Mouse (Mus musculus): Measurements from ENCODE around the gene Nsa2.
A peak's percentile ranks its signal among the peaks of the same experiment; 100 is the strongest.
"Not testable (repeated sequence)": the region's sequence is repeated elsewhere in the genome, so short reads cannot be mapped to it uniquely, and the experiment has no call there.

The Nsa2 gene

DNA sequence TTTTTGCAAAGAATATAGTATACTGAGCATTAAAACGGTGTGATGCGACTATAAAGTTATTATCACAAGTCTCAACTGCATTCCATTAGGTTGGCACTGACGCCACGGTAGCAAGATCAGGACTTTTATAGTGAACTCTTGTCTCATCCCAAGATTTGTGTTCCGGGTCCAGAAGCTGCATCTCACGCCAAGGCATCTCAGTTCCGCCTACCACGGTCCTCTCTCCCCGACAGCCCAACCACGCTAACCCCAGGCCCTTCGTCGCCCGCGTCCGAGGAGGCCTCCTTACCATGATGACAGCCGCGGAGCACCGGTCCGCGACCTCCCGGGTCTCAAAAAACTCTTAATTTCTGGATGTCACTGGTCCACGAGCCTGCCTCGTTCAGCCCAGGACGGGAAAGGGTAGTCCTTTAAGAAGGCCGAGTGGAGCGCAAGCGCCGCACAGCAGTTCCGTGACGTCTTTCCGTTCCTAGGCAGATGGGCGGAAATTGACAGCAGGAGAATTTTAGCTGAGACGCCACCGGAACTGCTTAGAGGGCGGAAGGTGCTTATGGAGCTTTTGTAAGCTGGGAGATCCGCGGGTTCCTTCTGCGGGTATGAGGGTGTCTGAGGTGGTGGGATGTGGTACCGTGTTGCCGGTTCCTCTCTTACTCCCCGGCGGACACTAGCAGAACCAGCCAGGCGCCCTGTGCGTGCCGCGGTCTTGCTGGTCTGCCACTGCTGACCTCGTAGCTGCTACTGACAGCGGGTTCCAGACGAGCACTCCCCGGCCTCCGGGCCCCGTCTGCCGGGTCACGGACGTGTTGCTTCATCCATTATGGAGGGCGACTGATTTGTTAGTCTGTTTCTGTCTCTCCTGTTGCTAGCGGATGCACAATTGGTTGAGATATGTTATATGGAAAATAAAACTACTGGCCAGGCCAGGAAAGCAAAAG, at the start of gene Nsa2, which contains the start of gene Gfm2:
Gene Nsa2, minus strand, starts transcription at position 472 of the 935 bp plus-strand sequence.
Gene Gfm2, plus strand, starts transcription at position 472 of the 935 bp plus-strand sequence.
- peak; percentile 85 for DNase-seq

DNA sequence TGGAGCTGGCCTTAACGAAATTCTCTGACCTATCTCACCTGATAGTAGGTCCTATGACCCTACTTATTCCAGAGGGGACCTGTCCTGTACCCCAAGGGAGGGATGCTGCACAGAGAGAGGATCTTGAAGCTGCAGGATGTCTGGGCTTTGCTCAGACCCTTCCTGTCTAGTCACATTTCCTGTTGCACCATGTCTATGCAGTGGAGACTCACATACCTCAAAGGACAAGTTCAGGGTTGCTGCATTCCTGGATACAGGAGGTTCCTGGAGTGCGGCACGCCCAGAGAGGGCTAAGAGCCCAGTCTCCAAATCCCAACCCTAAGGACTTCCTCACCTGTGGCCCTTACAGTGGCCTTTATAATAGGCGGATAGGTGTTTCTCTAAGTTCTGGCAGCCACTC, 48.6 kb upstream of the Nsa2 start:
- DNase-seq: no peak

DNA sequence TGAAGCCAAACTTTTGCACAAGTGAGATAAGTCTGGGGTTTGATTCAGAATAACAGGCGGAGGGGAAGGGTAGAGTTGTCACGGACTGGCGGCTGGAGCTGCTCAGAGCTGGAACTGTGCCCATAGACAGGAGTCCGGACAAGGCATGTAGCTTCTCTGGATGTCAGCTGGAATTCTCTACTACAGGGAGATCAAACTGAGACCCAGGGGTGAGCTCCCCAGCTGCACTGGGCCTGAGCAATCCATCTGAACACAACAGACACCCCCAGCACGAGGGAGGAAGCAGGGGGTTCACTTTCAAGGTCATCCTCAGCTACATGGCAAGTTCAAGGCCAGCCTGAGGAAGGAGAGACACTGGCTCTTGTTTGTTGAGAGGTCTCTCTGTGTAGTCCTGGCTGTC, 46.9 kb upstream of the Nsa2 start:
- no peak for DNase-seq

DNA sequence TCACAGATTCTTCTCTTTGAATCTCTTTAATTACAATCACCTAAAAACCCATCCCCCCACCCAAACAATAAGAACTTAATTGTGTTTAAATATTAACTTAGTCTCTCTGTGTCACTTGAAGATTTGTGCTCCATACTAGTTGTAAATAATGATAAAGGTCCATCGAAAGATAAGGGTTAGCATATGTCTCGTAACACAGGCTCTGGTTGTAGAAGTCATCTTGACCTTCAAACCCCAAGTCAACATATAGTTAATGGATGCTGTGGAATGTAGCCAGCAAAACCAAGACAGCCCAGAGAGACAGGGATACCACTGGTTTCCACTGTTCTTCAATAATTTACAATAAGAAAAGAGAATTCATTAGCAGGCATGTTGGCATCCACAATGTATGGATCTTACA, 46.4 kb upstream of the Nsa2 start:
- no peak for DNase-seq

DNA sequence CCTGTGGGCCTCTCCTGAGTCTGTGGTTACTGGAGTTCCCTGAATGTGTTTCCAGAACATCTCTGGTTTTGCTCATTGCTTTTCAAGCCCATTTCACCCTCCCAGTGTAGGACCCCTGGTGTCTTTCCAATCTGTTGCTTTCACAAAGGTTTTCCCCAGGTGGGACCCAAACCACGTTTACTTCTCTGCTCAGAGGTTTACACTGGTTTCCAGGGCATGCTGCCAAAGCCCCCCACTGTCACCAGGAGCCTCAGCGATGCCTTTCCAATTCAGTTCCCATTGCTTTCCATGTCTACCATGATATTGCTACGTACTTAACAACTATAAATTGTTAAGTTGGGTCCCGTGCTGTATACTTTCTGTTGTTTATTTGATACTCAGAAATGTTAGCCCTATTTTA, 45.1 kb upstream of the Nsa2 start:
- no peak for DNase-seq

DNA sequence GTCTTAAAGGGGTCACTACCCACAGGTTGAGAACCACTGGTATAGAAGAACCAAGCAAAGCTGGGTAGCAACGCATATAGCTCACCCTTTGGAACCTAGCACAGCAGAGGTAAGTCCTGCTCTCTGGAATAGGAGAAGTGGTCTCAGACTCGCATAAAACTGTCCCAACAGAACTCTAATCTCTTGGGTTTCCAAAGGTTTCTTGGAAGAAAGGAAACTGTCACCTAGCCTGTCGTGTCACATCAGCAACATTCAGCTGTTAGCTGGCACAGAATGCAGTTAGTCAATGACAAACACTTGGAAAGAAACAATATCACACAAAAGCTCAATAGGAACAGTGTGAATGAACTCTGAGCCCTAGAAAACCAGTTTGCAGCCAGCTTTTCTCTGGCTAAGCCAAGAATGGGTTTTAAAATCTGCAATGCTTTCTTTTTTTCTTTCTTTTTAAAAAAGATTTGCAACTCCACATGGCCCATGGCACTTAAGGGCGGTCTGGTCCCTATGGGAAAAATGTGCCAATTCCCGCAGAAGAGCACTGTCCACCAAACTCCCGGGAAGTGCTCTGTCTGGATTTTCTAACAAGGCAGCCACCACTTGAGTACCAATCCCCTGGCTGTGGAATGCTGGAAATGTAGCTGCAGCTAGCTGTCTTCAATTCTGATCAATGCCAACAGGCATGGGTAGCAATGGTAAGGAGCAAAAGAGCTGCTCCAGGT, 42.5 kb upstream of the Nsa2 start:
- no peak for DNase-seq

DNA sequence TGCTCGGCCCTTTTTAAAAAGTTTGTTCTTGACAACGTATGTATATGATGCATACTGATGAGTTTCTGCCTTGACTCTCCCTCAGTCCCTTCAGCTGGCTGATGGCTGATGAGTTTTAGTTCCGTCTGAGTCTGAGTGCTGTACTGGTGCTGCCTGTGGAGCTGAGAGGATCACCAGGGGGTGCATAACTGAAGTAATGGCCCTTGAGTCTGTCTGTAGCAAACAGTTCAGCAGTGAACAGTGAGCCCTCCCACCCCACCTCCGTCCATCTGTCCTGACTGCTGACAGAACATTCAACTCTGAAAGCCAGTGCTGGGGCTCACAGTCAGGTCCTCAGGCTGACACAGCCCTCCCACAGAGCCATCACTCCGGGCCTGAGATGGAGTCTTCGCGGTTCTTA, 41.2 kb upstream of the Nsa2 start:
- DNase-seq: no peak

DNA sequence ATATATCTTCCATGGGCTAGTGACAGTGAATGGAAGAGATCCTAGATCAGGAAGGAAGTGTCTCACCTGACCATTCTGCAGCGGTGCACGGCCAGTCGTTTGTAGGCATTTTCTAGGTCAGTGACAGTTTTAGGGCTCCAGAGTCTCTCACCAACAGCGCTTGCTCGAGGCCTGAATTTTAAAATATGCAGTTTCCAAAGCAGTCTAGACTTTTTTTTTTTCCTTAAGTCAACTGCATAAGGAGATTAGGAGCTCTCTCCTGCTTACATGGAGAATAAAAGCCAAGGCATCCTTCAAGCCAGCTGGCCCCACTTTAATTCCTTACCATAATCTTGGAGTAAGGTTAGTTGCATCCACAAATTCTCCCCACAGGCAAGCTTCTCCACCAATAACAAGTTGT, 39.0 kb upstream of the Nsa2 start:
- DNase-seq: no peak

DNA sequence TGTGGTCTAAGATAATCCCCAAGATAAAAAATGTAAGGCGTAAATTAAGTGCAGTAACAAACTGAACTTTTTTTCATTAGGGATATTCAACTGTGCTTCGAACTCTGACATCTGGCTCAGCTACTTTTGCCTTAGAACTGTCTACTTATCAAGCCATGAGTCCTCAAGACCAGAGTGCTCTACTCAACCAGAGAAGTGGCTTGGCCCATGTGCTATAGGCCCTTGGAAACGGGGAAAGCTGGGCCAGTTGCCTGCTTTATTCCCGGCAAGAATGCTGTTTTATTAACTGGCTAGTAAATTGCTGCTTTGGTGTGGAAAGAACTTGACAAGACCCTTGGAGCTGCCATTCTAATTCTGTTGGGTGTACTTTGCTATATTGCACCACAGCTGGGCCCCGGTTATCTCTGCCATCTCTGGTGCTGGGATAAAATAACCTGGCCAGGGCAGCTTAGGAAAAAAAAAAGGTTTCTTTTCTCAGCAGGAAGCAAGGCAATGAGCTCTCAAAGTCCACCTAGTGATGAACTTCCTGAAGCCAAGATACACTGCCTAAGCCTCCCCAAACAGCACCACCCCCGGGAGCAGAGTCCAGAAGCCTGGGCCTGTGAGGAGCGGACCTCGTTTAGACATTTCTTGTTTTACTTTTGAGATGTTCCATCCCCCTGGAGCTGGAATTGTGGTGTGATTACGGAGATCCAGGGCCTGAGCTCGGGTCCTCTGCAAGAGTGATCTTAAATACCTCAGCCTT, 38.0 kb upstream of the Nsa2 start:
- no peak for DNase-seq

DNA sequence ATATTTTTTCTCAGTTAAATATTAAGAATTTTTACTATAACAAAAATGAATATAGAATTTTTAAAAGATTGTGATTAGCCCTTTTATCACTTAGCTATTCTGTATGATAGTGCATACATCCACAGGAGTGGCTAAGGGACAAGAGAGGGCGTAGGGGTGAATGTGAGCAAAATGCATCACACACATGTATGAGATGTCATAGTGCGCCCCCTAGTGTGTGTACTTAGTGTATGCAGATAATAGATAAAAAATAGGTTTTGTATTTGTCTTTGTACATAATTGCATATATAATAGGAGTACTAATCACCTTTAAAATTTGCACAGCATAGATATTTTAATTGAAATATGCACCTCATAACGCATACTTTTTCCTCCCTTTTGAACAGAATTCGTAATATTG, 8.1 kb upstream of the Nsa2 start:
- DNase-seq: peak; percentile 21

DNA sequence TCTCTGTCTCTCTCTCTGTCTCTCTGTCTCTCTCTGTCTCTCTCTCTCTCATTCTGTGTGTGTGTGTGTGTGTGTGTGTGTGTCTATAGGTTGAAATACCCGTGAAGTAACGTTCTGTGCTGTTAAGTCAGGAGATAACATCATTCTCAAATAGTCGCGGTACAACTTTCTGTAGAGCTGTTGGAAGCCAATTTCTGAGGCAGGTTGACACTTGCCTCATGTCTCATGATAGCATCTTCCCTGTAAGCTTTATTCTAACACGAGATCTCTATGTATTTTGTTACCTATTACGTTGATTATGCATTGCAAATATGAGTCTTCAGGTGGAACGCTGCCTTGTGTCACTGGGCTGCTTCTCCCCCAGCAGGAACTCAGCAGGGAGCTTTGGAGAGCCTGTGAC, 4.6 kb upstream of the Nsa2 start:
- DNase-seq: no peak

DNA sequence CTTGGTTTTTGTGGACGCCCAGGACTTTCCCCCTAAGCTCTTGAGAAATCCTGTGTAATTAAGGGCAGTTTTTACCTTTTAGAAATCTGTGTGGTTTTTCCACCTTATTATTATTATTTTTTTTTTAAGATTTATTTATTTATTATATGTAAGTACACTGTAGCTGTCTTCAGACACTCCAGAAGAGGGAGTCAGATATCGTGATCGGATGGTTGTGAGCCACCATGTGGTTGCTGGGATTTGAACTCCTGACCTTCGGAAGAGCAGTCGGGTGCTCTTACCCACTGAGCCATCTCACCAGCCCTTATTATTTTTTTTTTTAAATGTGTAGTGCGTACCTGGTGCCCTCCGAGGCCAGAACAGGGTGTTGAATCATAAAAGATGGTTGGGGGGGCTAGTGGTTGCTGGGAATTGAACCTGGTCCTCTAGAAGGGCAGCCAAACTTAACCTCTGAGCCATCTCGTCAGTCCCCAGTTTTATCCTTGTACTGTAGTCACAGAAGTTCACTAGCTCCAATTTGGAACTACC, 731 bp upstream of the Nsa2 start:
- not testable (repeated sequence) for DNase-seq

DNA sequence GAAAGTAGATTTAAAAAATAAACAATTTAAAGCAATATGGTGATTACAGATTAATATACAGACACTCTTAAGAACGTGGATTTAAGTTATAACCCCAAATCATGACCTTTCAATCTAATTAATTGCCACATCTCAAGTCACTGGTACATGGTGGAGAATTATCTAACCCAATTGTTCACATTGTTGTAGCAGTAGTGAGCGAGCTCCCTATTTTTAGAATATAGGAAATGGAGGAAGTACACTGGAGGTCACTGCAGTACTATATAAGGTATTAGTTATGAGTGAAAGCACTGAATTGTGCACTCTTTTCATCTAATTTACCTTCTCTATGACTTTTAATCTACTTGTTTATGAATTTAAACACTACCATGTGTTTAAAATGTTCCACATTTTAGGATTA, 7.3 kb downstream of the Nsa2 start:
- DNase-seq: not testable (repeated sequence)

DNA sequence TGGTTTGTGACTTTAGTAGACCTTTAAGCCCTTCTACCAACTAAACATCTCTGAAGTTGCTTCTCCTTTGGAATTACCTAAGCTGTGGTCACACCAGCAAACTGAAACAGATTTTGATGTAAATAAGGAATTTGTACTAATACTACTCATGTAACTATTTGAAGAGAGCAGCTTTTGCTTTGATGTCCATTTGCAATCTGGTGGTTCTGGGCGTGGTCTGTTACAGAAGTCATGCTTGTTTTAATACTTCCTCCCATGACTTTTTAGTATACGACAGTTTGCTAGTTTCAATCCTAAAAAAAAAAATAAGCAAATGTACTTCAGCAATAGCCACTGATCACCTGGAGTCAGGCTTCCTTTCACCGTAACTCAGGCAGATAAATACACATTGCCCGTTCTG, 8.1 kb downstream of the Nsa2 start:
- not testable (repeated sequence) for DNase-seq

DNA sequence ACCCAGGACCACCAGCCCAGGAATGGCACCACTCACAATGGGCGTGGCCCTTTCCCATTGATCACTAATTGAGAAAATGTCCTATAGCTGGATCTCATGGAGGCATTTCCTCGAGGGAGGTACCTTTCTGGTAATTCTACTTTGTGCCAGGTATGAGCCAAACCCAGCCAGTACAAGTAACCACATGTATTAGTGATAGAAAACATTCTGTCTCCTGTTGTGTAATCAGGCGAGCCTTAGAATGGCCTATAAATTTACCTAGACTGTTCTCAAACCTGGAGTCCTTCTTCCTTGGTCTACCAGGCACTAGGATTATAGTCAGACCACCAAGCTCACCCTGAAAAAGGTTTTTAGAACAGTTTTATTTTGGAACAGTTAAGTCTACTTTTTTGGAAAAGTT, 16.4 kb downstream of the Nsa2 start:
- no peak for DNase-seq

DNA sequence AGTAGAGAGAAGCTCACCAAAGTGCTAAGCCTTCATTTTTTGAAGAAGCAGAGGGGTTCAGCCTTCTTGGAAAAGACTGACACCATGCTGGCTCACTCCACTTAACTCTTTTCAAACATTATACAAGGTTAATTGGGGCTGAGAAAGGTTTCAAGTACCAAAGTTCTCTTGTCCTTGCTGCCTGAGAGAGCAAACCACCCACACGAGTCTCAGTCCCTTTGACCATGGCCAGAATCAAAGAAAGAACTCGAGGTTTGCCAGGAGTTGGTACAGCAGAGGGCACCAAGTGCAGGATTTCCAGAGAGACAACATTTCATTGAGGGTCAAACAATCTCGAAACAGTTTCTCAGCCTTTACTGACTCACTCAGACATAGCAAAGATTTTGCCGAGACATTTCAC, 28.7 kb downstream of the Nsa2 start:
- no peak for DNase-seq

DNA sequence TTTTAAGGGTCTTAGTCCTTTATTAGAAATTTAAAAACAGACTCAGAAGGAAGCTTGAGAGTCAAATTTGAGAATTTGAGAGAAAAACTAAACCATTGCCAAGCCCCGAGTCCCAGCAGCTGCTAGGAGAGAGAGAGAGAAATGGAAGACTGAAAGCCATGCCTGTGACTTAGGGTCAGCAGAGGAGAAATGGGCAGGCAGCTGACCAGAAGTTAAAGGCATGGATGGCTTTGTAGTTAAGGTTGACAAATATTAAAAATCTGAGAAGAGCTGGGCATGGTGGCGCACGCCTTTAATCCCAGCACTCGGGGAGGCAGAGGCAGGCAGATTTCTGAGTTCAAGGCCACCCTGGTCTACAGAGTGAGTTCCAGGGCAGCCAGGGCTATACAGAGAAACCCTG, 30.0 kb downstream of the Nsa2 start:
- DNase-seq: not testable (repeated sequence)

DNA sequence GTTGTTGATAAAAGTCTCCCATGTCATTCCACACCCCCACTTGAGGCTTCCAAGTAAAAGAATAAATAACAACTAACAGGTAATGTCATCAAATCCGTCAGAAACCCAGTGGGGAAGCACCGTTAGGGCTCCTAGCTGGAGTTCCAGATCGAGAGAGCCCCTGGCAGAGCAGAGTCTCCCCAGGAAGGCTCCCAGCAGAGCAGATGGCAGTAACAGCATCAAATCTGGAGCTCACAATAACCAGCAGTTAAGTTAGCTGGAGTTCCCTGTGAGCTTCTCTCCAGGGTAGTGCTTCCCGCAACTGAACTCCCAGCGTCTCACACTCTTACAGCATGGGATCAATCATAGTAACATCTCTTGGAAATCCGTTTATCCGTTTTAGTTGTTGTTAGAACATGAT, 32.7 kb downstream of the Nsa2 start:
- DNase-seq: no peak

DNA sequence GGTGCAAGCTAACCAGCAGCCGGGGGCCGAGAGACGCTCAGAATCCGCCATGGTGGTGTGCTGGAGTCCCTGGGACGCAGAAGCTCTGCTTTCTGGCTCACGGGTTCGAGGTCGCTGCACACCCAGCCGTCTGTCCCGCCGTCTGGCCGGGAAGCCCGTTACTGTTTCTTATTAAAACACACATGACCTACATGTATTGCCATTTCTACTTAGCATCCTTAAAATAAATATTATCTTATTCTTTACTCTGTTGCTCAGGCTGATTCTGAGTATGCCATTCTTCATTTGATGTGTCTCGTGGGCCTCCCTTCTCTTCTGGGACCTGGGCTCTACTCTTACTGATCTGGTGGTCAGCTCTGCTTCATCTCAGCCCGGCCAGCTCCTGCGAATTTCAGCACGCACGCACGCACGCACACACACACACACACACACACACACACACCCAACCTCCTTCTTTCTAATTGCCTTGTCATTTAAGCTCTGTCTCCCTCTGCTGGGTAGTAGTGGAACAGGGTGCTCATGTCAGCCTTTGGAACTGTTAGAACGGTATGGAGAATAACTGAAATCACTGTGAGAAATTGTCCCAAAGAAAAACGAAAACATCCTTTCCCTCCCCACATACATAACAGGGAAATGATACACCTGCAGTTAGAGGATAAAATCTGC, 38.4 kb downstream of the Nsa2 start, which contains the start of gene Gm6169:
Gene Gm6169, minus strand, starts transcription at position 51 of the 666 bp plus-strand sequence.
- DNase-seq: peak; percentile 21

DNA sequence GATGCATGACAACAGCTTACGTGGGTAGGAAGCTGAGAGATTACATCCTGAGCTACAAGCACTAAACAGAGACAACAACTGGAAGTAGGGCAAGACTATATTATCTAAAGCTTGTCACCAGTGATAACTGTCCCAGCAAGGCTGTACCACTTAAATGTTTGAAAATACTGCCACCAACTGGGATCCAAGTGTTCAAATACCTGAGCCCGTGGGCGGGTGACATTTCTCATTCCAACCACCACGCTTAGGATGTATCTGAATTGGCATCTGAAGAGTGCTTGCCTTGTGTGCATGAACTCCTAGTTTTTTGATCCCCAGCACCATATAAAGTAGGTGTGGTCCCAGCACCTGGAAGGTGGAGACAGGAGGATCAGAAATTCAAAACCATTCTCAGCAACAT, 42.0 kb downstream of the Nsa2 start:
- DNase-seq: no peak

DNA sequence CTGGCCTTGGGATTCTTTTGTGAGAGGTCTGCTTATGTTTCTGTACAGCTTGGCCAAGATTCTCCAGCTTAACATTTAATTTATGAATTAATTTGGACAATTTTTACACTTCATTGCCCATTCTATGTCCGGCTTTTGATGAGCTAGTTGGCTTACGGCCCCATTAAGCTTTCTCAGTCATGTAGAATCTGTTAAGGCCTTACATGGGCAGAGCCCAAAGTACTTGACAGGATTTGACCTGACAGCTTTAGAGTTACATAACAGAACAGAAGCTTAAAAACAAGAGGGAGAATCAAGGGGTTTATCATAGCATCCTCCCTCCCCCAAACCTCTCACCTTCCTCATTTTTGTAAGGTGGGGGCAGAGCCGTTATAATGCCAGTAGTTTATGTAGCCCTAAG, 49.6 kb downstream of the Nsa2 start:
- DNase-seq: no peak

DNA sequence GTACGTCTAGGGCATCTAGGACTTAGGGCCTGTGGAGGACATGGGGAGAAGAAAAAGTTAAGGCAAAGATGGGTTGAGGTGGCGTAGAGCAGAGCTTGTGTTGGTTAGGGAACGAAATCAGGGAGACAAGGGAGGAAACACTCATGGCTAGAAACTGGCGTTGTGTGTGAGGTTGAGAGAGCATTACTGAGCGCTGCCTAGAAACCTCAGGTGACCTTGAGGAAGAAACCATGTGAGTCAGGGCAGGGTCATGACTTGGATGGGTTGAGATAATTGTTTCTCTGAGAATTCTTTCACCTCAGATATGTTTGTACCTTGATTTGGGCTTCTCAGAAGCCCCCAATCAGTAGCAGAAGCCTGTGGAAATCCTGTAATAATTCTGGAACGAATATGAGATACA, 50.3 kb downstream of the Nsa2 start:
- DNase-seq: no peak

DNA sequence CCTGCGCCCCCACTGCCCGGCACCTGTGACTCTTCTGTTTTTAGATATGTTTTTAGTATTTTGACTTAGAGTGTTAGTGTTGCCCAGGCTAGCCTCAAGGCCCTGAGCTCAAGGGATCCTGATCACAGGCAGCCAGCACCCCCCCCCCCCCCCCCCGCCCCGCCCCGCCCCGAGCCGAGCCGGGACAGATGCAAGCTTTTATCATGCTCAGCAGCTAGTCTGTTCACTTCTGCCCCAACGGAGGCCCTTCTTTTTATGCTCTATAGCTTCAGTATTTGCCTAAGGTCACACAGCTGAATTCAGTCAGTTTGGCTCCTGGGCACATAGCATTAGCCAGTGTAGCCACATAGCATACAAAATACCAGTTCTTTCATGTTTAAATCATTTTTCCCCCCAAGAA, 51.4 kb downstream of the Nsa2 start:
- no peak for DNase-seq
